Mouse (Mus musculus) hindbrain, embryonic 10.5 days (tissue): ENCODE measurements around the gene Dph1. TPM values are rescaled to one million over a fixed set of nuclear protein-coding genes. Genes with fewer than 3 reads are reported as not detected.

Experiments used
- DNase-seq: peaks from one replicate; pipeline ENCODE4 v3.0.0-alpha.2; 2017; ENCODE audit warnings: low spot score
- H3K27ac ChIP-seq: fragments of 300-500 bp; sonication (generic); 2 replicates; pipeline ENCODE4 v1.5.1; 2016; ENCODE audit warnings: mild to moderate bottlenecking, moderate library complexity
- H3K27me3 ChIP-seq: fragments of 300-500 bp; sonication (generic); 2 replicates; pipeline ENCODE4 v1.6.1; 2016; ENCODE audit warnings: mild to moderate bottlenecking; ENCODE audit not compliant: poor library complexity, insufficient read depth, severe bottlenecking
- H3K36me3 ChIP-seq: fragments of 300-500 bp; sonication (generic); 2 replicates; pipeline ENCODE4 v1.6.1; 2016; ENCODE audit warnings: mild to moderate bottlenecking, moderate library complexity
- H3K4me1 ChIP-seq: fragments of 300-500 bp; sonication (generic); replicated peaks from 2 replicates; pipeline ENCODE4 v1.6.1; 2016; ENCODE audit warnings: mild to moderate bottlenecking
- H3K4me3 ChIP-seq: fragments of 300-500 bp; sonication (generic); 2 replicates; pipeline ENCODE4 v1.5.1; 2016; ENCODE audit warnings: mild to moderate bottlenecking, moderate library complexity
- H3K9me3 ChIP-seq: fragments of 300-500 bp; sonication (generic); 2 replicates; pipeline ENCODE4 v1.6.1; 2016; ENCODE audit warnings: mild to moderate bottlenecking, moderate library complexity
- WGBS: fragments of 180-500 bp; shearing (Covaris S2); methylation state at CpG from one replicate; pipeline ENCODE4 v1.1.7; 2016; 5-methylcytosine and 5-hydroxymethylcytosine counted together
- polyA plus RNA-seq: library from polyadenylated mRNA; unstranded; fragments of >200 nt; fragmentation: Nextera tagmentation; extraction: Ambion mirVana; gene quantifications from 2 replicates; pipeline ENCODE4 v1.2.1, GENCODE M21; 2016

The Dph1 gene
- polyA plus RNA-seq, 1 experiment from 2014 or later: 23.2 TPM

- Histone ChIP-seq H3K27me3 (peaks cover 37% of the 10 kb centered on the region), H3K9me3 (no peaks in the 10 kb centered on the region), H3K36me3 (peaks cover 80% of the 10 kb centered on the region), H3K4me3 (no peak overlapping the region), H3K27ac (no peak overlapping the region), H3K4me1 (peaks cover 43% of the 10 kb centered on the region)
- 92% methylated on average over 7 of the region's 7 CpGs for WGBS
- no peak for DNase-seq
Measured at GRCm38 (mm10) chr11:75160954-75161353, 30.1 kb downstream of the Dph1 start.

- peaks cover 82% of the 10 kb centered on the region for H3K36me3 ChIP-seq
- H3K9me3 ChIP-seq: no peaks in the 10 kb centered on the region
- H3K4me3 ChIP-seq: no peak overlapping the region
- DNase-seq: no peak
- H3K27ac ChIP-seq: no peak overlapping the region
- peaks cover 24% of the 10 kb centered on the region for H3K27me3 ChIP-seq
- H3K4me1 ChIP-seq: peaks cover 31% of the 10 kb centered on the region
- WGBS: 59% methylated on average over 2 of the region's 2 CpGs
Measured at GRCm38 (mm10) chr11:75159564-75159963, 31.5 kb downstream of the Dph1 start.

GRCm38 (mm10) chr11:75158432-75158831 is 32.6 kb downstream of the Dph1 start:
- Histone ChIP-seq H3K27me3 (peaks cover 12% of the 10 kb centered on the region), H3K27ac (no peak overlapping the region), H3K4me1 (peaks cover 31% of the 10 kb centered on the region), H3K36me3 (peaks cover 74% of the 10 kb centered on the region), H3K9me3 (no peaks in the 10 kb centered on the region), H3K4me3 (no peak overlapping the region)
- DNase-seq: no peak
- 91% methylated on average over 14 of the region's 14 CpGs for WGBS

GRCm38 (mm10) chr11:75157901-75158300 is 33.1 kb downstream of the Dph1 start:
- Histone ChIP-seq H3K27ac (no peak overlapping the region), H3K4me1 (peaks cover 27% of the 10 kb centered on the region), H3K4me3 (no peak overlapping the region), H3K36me3 (peaks cover 74% of the 10 kb centered on the region), H3K9me3 (no peaks in the 10 kb centered on the region), H3K27me3 (peaks cover 7% of the 10 kb centered on the region)
- DNase-seq: no peak
- WGBS: 44% methylated on average over 2 of the region's 2 CpGs

- H3K4me1 ChIP-seq: peaks cover 27% of the 10 kb centered on the region
- 62% methylated on average over 4 of the region's 4 CpGs for WGBS
- no peak for DNase-seq
- no peaks in the 10 kb centered on the region for H3K9me3 ChIP-seq
- no peak overlapping the region for H3K4me3 ChIP-seq
- H3K27me3 ChIP-seq: no peaks in the 10 kb centered on the region
- H3K36me3 ChIP-seq: peaks cover 70% of the 10 kb centered on the region
- H3K27ac ChIP-seq: 0 out of 2 replicates have a peak overlapping the region, but pooled peaks have one; percentile 12
Measured at GRCm38 (mm10) chr11:75157037-75157436, 34.0 kb downstream of the Dph1 start.

- DNase-seq: no peak
- 82% methylated on average over 5 of the region's 5 CpGs for WGBS
- Histone ChIP-seq H3K9me3 (no peaks in the 10 kb centered on the region), H3K4me3 (no peak overlapping the region), H3K36me3 (peaks cover 65% of the 10 kb centered on the region), H3K27me3 (no peaks in the 10 kb centered on the region), H3K4me1 (peaks cover 27% of the 10 kb centered on the region), H3K27ac (no peak overlapping the region)
Measured at GRCm38 (mm10) chr11:75156416-75156815, 34.6 kb downstream of the Dph1 start.

GRCm38 (mm10) chr11:75155985-75156384 is 35.1 kb downstream of the Dph1 start:
- WGBS: 70% methylated on average over 6 of the region's 6 CpGs
- H3K9me3 ChIP-seq: no peaks in the 10 kb centered on the region
- H3K4me1 ChIP-seq: peaks cover 27% of the 10 kb centered on the region
- H3K36me3 ChIP-seq: peaks cover 63% of the 10 kb centered on the region
- H3K27me3 ChIP-seq: no peaks in the 10 kb centered on the region
- no peak overlapping the region for H3K4me3 ChIP-seq
- H3K27ac ChIP-seq: peak overlapping the region; percentile 35; the same call in 1 of the 2 replicates
- no peak for DNase-seq

GRCm38 (mm10) chr11:75154053-75154585 is 36.9 kb downstream of the Dph1 start:
- H3K9me3 ChIP-seq: no peaks in the 10 kb centered on the region
- H3K27ac ChIP-seq: no peak overlapping the region
- WGBS: 78% methylated on average over 6 of the region's 6 CpGs
- H3K4me3 ChIP-seq: no peak overlapping the region
- peaks cover 63% of the 10 kb centered on the region for H3K36me3 ChIP-seq
- H3K27me3 ChIP-seq: no peaks in the 10 kb centered on the region
- peaks cover 27% of the 10 kb centered on the region for H3K4me1 ChIP-seq
- no peak for DNase-seq

- H3K9me3 ChIP-seq: no peaks in the 10 kb centered on the region
- H3K4me3 ChIP-seq: no peak overlapping the region
- H3K27ac ChIP-seq: no peak overlapping the region
- no peaks in the 10 kb centered on the region for H3K27me3 ChIP-seq
- DNase-seq: no peak
- peaks cover 63% of the 10 kb centered on the region for H3K36me3 ChIP-seq
- WGBS: 83% methylated on average over 18 of the region's 18 CpGs
- peaks cover 24% of the 10 kb centered on the region for H3K4me1 ChIP-seq
Measured at GRCm38 (mm10) chr11:75152603-75153557, 38.2 kb downstream of the Dph1 start.

GRCm38 (mm10) chr11:75150346-75150745 is 40.7 kb downstream of the Dph1 start:
- peaks cover 12% of the 10 kb centered on the region for H3K4me1 ChIP-seq
- 90% methylated on average over 1 of the region's 1 CpGs for WGBS
- peaks cover 60% of the 10 kb centered on the region for H3K36me3 ChIP-seq
- no peak for DNase-seq
- H3K27ac ChIP-seq: no peak overlapping the region
- no peaks in the 10 kb centered on the region for H3K9me3 ChIP-seq
- no peak overlapping the region for H3K4me3 ChIP-seq
- H3K27me3 ChIP-seq: no peaks in the 10 kb centered on the region

GRCm38 (mm10) chr11:75148332-75149035 is 42.6 kb downstream of the Dph1 start:
- no peak for DNase-seq
- Histone ChIP-seq H3K4me1 (peaks cover 12% of the 10 kb centered on the region), H3K27ac (peak overlapping the region; percentile 60; the same call in 1 of the 2 replicates), H3K9me3 (no peaks in the 10 kb centered on the region), H3K27me3 (no peaks in the 10 kb centered on the region), H3K36me3 (peaks cover 77% of the 10 kb centered on the region), H3K4me3 (no peak overlapping the region)
- WGBS: 91% methylated on average over 11 of the region's 11 CpGs

- Histone ChIP-seq H3K4me3 (no peak overlapping the region), H3K36me3 (peaks cover 77% of the 10 kb centered on the region), H3K27me3 (no peaks in the 10 kb centered on the region), H3K9me3 (no peaks in the 10 kb centered on the region), H3K4me1 (peaks cover 12% of the 10 kb centered on the region), H3K27ac (peak overlapping the region; percentile 60; the same call in 1 of the 2 replicates)
- 67% methylated on average over 3 of the region's 3 CpGs for WGBS
- DNase-seq: no peak
Measured at GRCm38 (mm10) chr11:75147846-75148168, 43.2 kb downstream of the Dph1 start.
